Mouse (Mus musculus) heart, postnatal 0 days (tissue): ENCODE results near the gene Map3k5.

Experiments
- CTCF ChIP-seq: IDR thresholded peaks from 2 replicates; pipeline ENCODE4 v1.5.1; 2016; ENCODE audit warnings: antibody characterized with exemption, control low read depth, low read depth
- EP300 ChIP-seq: IDR thresholded peaks from 2 replicates; pipeline ENCODE4 v1.6.1; 2016; ENCODE audit warnings: antibody characterized with exemption, low read depth

DNA sequence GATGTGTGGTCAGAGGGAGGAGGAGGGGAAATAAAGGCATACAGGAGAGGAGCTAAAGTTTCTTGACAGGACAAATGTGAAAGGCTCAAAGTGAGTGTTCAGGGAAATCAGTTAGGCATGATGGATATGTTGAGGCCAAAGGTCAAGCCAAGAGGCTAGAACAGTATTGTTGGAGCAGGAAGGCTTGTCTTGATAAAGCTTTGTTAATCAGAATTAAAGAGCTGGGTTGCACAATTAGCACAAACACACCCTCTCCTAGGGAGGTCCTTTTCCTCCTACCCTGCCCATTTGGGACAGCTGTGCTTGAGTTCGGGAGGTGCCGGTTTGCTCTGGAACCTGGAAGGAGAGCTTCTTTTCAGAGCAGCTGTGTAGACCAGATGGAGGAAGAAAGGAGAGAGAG lies 219.2 kb downstream of the Map3k5 start:
- TF ChIP-seq CTCF, result no peak
- TF ChIP-seq EP300, result no peak
